Mouse (Mus musculus) limb, embryonic 13.5 days (tissue): ENCODE data around the gene Gm28048. TPM values are rescaled to one million over a fixed set of nuclear protein-coding genes. Genes with fewer than 3 reads are reported as not detected.

Source experiments
- ATAC-seq: fragments of 200-750 bp; cut with Nextera tagmentation; 2 replicates; pipeline ENCODE4 v1.8.0; 2017; ENCODE audit warnings: low read depth, moderate number of reproducible peaks, moderate TSS enrichment; ENCODE audit not compliant: low FRiP score
- H3K27ac ChIP-seq: fragments of 300-500 bp; sonication (generic); 2 replicates; pipeline ENCODE4 v1.5.1; 2015; ENCODE audit warnings: inconsistent platforms, mild to moderate bottlenecking, moderate library complexity
- H3K27me3 ChIP-seq: fragments of 300-500 bp; sonication (generic); 2 replicates; pipeline ENCODE4 v1.6.1; 2015; ENCODE audit warnings: mild to moderate bottlenecking, inconsistent platforms
- H3K36me3 ChIP-seq: fragments of 300-500 bp; sonication (generic); 2 replicates; pipeline ENCODE4 v1.6.1; 2015; ENCODE audit warnings: inconsistent platforms, mild to moderate bottlenecking, moderate library complexity
- H3K4me1 ChIP-seq: fragments of 300-500 bp; sonication (generic); 2 replicates; pipeline ENCODE4 v1.6.1; 2015; ENCODE audit warnings: inconsistent platforms
- H3K4me2 ChIP-seq: fragments of 300-500 bp; sonication (generic); replicated peaks from 2 replicates; pipeline ENCODE4 v1.6.1; 2015; ENCODE audit warnings: inconsistent platforms, mild to moderate bottlenecking, moderate library complexity
- H3K4me3 ChIP-seq: fragments of 300-500 bp; sonication (generic); 2 replicates; pipeline ENCODE4 v1.5.1; 2015; ENCODE audit warnings: moderate library complexity, mild to moderate bottlenecking, inconsistent platforms
- H3K9ac ChIP-seq: fragments of 300-500 bp; sonication (generic); 2 replicates; pipeline ENCODE4 v1.6.1; 2015; ENCODE audit warnings: mild to moderate bottlenecking, inconsistent platforms
- H3K9me3 ChIP-seq: fragments of 300-500 bp; sonication (generic); 2 replicates; pipeline ENCODE4 v1.6.1; 2016; ENCODE audit warnings: inconsistent platforms
- WGBS: fragments of 180-500 bp; shearing (Covaris S2); methylation state at CpG from one replicate; pipeline ENCODE4 v1.1.7; 2015; 5-methylcytosine and 5-hydroxymethylcytosine counted together
- polyA plus RNA-seq: library from polyadenylated mRNA; unstranded; fragments of >200 nt; fragmentation: Nextera tagmentation; extraction: Ambion mirVana; gene quantifications from 2 replicates; pipeline ENCODE4 v1.2.1, GENCODE M21; 2015

Gm28048 gene
- polyA plus RNA-seq, 1 experiment from 2014 or later, result 7.6 TPM

GRCm38 (mm10) chr11:22832600-22832999, 149.3 kb downstream of the Gm28048 start:
- H3K27me3 ChIP-seq, result no peaks in the 10 kb centered on the region
- H3K4me3 ChIP-seq, result no peak overlapping the region
- H3K36me3 ChIP-seq, result 0 out of 2 replicates have a peak, but pooled peaks cover 3% of the 10 kb centered on the region
- no peak overlapping the region for H3K27ac ChIP-seq
- H3K4me1 ChIP-seq, result peaks cover 8% of the 10 kb centered on the region; the same call in 1 of the 2 replicates
- H3K4me2 ChIP-seq, result no peak overlapping the region
- H3K9ac ChIP-seq, result no peak overlapping the region
- no peak for ATAC-seq
- H3K9me3 ChIP-seq, result no peaks in the 10 kb centered on the region
- WGBS, result 84% methylated on average over 4 of the region's 4 CpGs

GRCm38 (mm10) chr11:22831916-22832315, 150.0 kb downstream of the Gm28048 start:
- 91% methylated on average over 11 of the region's 11 CpGs for WGBS
- H3K9me3 ChIP-seq, result no peaks in the 10 kb centered on the region
- H3K27me3 ChIP-seq, result no peaks in the 10 kb centered on the region
- H3K4me3 ChIP-seq, result no peak overlapping the region
- ATAC-seq, result no peak
- H3K27ac ChIP-seq, result no peak overlapping the region
- no peak overlapping the region for H3K4me2 ChIP-seq
- H3K36me3 ChIP-seq, result 0 out of 2 replicates have a peak, but pooled peaks cover 3% of the 10 kb centered on the region
- no peak overlapping the region for H3K9ac ChIP-seq
- peaks cover 8% of the 10 kb centered on the region; the same call in 1 of the 2 replicates for H3K4me1 ChIP-seq

- 82% methylated on average over 6 of the region's 6 CpGs for WGBS
- H3K4me2 ChIP-seq, result no peak overlapping the region
Measured at GRCm38 (mm10) chr11:22830684-22831083, 151.2 kb downstream of the Gm28048 start.

GRCm38 (mm10) chr11:22830179-22830611, 151.7 kb downstream of the Gm28048 start:
- no peaks in the 10 kb centered on the region for H3K9me3 ChIP-seq
- H3K4me1 ChIP-seq, result peaks cover 8% of the 10 kb centered on the region; the same call in 1 of the 2 replicates
- 59% methylated on average over 5 of the region's 5 CpGs for WGBS
- no peak overlapping the region for H3K4me3 ChIP-seq
- no peak for ATAC-seq
- H3K36me3 ChIP-seq, result no peaks in the 10 kb centered on the region
- H3K27me3 ChIP-seq, result no peaks in the 10 kb centered on the region
- no peak overlapping the region for H3K9ac ChIP-seq
- H3K27ac ChIP-seq, result no peak overlapping the region
- H3K4me2 ChIP-seq, result no peak overlapping the region

More at GRCm38 (mm10) chr11:22830684-22831083, 151.2 kb downstream of the Gm28048 start:
- peaks cover 8% of the 10 kb centered on the region; the same call in 1 of the 2 replicates for H3K4me1 ChIP-seq
- H3K36me3 ChIP-seq, result no peaks in the 10 kb centered on the region
- H3K4me3 ChIP-seq, result no peak overlapping the region
- no peaks in the 10 kb centered on the region for H3K27me3 ChIP-seq
- no peak overlapping the region for H3K9ac ChIP-seq
- ATAC-seq, result no peak
- H3K27ac ChIP-seq, result no peak overlapping the region
- H3K9me3 ChIP-seq, result no peaks in the 10 kb centered on the region

GRCm38 (mm10) chr11:22828988-22829632, 152.8 kb downstream of the Gm28048 start:
- no peaks in the 10 kb centered on the region for H3K9me3 ChIP-seq
- no peaks in the 10 kb centered on the region for H3K36me3 ChIP-seq
- H3K9ac ChIP-seq, result no peak overlapping the region
- peaks cover 8% of the 10 kb centered on the region; the same call in 1 of the 2 replicates for H3K4me1 ChIP-seq
- no peak overlapping the region for H3K4me3 ChIP-seq
- H3K4me2 ChIP-seq, result no peak overlapping the region
- ATAC-seq, result no peak
- no peaks in the 10 kb centered on the region for H3K27me3 ChIP-seq
- 95% methylated on average over 15 of the region's 15 CpGs for WGBS
- H3K27ac ChIP-seq, result no peak overlapping the region

GRCm38 (mm10) chr11:22827514-22828080, 154.3 kb downstream of the Gm28048 start:
- H3K4me3 ChIP-seq, result no peak overlapping the region
- no peaks in the 10 kb centered on the region for H3K27me3 ChIP-seq
- no peaks in the 10 kb centered on the region for H3K9me3 ChIP-seq
- no peak overlapping the region for H3K9ac ChIP-seq
- WGBS, result 76% methylated on average over 4 of the region's 4 CpGs
- no peaks in the 10 kb centered on the region for H3K36me3 ChIP-seq
- H3K27ac ChIP-seq, result no peak overlapping the region
- no peak for ATAC-seq
- H3K4me2 ChIP-seq, result no peak overlapping the region
- H3K4me1 ChIP-seq, result peaks cover 8% of the 10 kb centered on the region; the same call in 1 of the 2 replicates

GRCm38 (mm10) chr11:22826665-22827064, 155.2 kb downstream of the Gm28048 start:
- Histone ChIP-seq H3K27me3 (no peaks in the 10 kb centered on the region), H3K4me1 (peaks cover 8% of the 10 kb centered on the region; the same call in 1 of the 2 replicates), H3K4me3 (no peak overlapping the region), H3K27ac (no peak overlapping the region), H3K9me3 (no peaks in the 10 kb centered on the region), H3K9ac (no peak overlapping the region), H3K36me3 (no peaks in the 10 kb centered on the region), H3K4me2 (no peak overlapping the region)
- ATAC-seq, result no peak
- WGBS, result 87% methylated on average over 6 of the region's 6 CpGs

GRCm38 (mm10) chr11:22826051-22826450, 155.8 kb downstream of the Gm28048 start:
- Histone ChIP-seq H3K27ac (no peak overlapping the region), H3K36me3 (no peaks in the 10 kb centered on the region), H3K9ac (no peak overlapping the region), H3K4me1 (peaks cover 8% of the 10 kb centered on the region; the same call in 1 of the 2 replicates), H3K9me3 (no peaks in the 10 kb centered on the region), H3K4me2 (no peak overlapping the region), H3K4me3 (no peak overlapping the region), H3K27me3 (no peaks in the 10 kb centered on the region)
- no peak for ATAC-seq
- 91% methylated on average over 14 of the region's 14 CpGs for WGBS

GRCm38 (mm10) chr11:22825548-22825947, 156.3 kb downstream of the Gm28048 start:
- Histone ChIP-seq H3K27me3 (no peaks in the 10 kb centered on the region), H3K9me3 (no peaks in the 10 kb centered on the region), H3K4me1 (peaks cover 7% of the 10 kb centered on the region; the same call in 1 of the 2 replicates), H3K36me3 (no peaks in the 10 kb centered on the region), H3K9ac (no peak overlapping the region), H3K27ac (no peak overlapping the region), H3K4me2 (no peak overlapping the region), H3K4me3 (no peak overlapping the region)
- no peak for ATAC-seq
- 91% methylated on average over 1 of the region's 1 CpGs for WGBS

- H3K36me3 ChIP-seq, result no peaks in the 10 kb centered on the region
- H3K4me3 ChIP-seq, result no peak overlapping the region
- no peak overlapping the region for H3K27ac ChIP-seq
- no peak overlapping the region for H3K9ac ChIP-seq
- 74% methylated on average over 9 of the region's 9 CpGs for WGBS
- no peaks in the 10 kb centered on the region for H3K4me1 ChIP-seq
- no peak for ATAC-seq
- H3K27me3 ChIP-seq, result no peaks in the 10 kb centered on the region
- H3K4me2 ChIP-seq, result no peak overlapping the region
- H3K9me3 ChIP-seq, result no peaks in the 10 kb centered on the region
Measured at GRCm38 (mm10) chr11:22824049-22824705, 157.7 kb downstream of the Gm28048 start.

GRCm38 (mm10) chr11:22821243-22821642, 160.6 kb downstream of the Gm28048 start:
- WGBS, result 82% methylated on average over 3 of the region's 3 CpGs
- no peaks in the 10 kb centered on the region for H3K36me3 ChIP-seq

GRCm38 (mm10) chr11:22818371-22818770, 163.5 kb downstream of the Gm28048 start:
- no peak overlapping the region for H3K27ac ChIP-seq
- H3K4me2 ChIP-seq, result no peak overlapping the region
- H3K36me3 ChIP-seq, result no peaks in the 10 kb centered on the region
- H3K4me1 ChIP-seq, result no peaks in the 10 kb centered on the region
- H3K27me3 ChIP-seq, result no peaks in the 10 kb centered on the region
- H3K9me3 ChIP-seq, result no peaks in the 10 kb centered on the region
- ATAC-seq, result no peak
- no peak overlapping the region for H3K9ac ChIP-seq
- WGBS, result 66% methylated on average over 5 of the region's 5 CpGs
- H3K4me3 ChIP-seq, result no peak overlapping the region

More at GRCm38 (mm10) chr11:22821243-22821642, 160.6 kb downstream of the Gm28048 start:
- Histone ChIP-seq H3K27ac (no peak overlapping the region), H3K27me3 (no peaks in the 10 kb centered on the region), H3K9ac (no peak overlapping the region), H3K4me1 (no peaks in the 10 kb centered on the region), H3K9me3 (no peaks in the 10 kb centered on the region), H3K4me3 (no peak overlapping the region), H3K4me2 (no peak overlapping the region)
- no peak for ATAC-seq
